Mouse (Mus musculus) forelimb bud, embryonic 11.5 days (tissue): ENCODE results near the gene Olfr700.
A peak's percentile ranks its signal among the peaks of the same experiment; 100 is the strongest.
"Not testable (repeated sequence)": the region's sequence is repeated elsewhere in the genome, so short reads cannot be mapped to it uniquely, and the experiment has no call there.

ENCODE experiments used
- DNase-seq: peaks from one replicate; pipeline ENCODE4 v3.0.0-alpha.2; 2012; ENCODE audit warnings: low read depth, low spot score

Olfr700 gene

DNA sequence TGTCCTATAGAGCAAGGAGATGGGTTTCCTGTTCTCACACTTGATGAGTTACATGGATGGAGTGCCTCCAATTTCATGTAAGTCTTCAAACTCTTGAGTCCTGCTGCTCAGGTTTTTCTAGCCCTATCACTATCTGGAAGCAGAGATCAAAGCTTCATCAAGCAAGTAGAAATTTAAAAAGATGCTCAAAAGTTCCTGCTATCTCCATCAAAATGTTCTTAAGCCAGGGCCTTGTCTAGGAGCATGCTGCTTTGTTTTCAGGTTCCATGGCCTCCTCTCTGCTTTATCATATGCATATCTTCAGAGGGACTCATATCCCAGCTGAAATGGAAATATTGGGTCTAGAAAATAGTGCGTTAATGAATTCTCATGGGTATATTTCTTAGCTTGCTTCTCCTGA, at the start of gene Olfr700:
Gene Olfr700 (minus strand): TSS at position 101 of the 400 bp plus-strand sequence.
- DNase-seq, result no peak

DNA sequence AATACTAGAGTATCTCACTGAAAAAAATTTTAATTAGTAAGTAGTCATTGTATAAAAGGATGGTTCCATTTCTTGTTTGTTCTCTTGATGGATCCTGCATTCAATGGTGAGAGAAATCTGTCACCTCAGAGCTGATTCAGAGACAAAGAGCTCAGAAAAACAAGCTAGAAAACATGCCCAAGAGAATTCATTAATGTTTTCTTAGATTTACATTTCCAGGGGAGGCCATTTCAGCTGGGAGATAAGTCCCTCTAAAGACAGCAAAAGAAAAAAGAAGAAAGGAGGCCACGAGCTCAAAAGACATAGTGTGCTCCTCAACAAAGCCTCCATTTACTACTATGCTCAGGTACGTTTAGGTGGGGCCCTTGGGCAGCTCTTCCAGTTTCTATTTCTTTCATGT, 34.4 kb upstream of the Olfr700 start, which contains the start of gene Olfr703:
Gene Olfr703 (plus strand): TSS at position 301 of the 400 bp plus-strand sequence.
- DNase-seq, result no peak

DNA sequence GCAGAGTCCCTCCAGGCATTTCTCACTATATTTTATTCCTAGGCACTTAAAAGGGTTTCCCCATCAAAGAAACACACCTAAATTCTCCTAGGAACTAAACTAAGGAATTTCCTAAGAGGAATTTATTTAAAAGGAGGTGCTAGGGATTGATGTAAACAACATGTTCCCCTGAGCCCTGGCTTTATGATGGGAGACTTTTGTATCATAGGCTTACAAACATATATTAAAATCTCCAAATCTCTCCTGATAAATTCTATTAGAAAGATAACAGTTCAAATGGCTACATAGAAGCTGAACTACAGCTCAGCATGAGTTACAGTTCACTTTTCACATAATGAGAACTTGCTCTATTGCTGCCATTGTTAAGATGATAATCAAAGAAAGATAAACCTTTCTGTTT, 25.2 kb upstream of the Olfr700 start, which contains the start of gene Olfr702:
Gene Olfr702 (minus strand): TSS at position 101 of the 400 bp plus-strand sequence.
- DNase-seq, result no peak

DNA sequence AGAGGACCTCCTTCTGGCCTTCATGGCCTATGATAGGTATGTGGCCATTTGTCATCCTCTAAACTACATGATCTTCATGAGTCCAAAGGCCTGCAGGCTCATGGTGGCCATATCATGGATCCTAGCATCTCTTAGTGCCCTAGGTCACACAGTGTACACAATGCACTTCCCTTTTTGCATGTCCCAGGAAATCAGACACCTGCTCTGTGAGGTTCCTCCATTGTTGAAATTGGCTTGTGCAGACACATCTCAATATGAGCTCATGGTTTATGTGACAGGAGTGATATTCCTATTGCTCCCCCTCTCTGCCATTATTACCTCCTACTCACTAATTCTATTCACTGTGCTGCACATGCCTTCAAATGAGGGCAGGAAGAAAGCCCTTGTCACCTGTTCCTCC, 9.8 kb upstream of the Olfr700 start:
- DNase-seq, result no peak

DNA sequence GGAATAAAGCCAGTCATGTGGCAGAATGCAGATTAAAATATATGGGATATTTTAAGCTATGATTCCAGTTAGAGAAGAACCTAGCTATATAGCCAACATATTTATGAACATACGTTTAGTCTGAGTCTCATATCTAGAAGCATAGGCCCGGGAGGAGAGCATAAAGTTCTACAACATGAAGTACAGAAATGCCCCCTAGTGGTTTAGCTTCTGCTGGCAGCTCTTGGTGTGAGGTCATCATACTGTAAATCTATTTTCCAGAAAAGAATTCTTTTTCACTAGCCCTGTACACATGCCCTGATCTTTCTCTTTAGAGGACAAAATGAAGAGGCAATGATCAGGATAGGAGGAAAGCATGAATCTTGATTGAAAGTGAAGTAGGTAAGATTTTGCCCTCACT, 7.1 kb upstream of the Olfr700 start:
- peak; percentile 0 for DNase-seq

DNA sequence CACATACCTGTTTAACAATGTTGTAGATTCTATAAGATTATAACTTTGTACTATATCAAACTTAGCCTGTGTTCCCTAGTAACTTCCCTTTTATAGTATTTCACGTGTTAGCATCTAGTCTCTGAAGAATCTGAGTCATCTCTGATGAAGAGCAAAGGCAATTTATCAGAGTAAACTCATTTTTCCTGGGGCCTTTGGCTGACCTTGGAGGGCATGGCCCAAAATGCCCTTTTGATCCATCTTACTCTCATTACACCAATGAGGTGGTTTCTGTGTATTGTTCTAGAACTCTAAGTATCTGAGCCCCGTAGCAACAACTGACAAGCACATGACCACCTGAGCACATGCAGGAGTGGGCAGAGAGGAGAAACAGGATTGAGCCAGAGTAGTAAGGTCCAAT, 5.2 kb upstream of the Olfr700 start, which contains the start of gene Olfr701:
Gene Olfr701 (plus strand): TSS at position 301 of the 400 bp plus-strand sequence.
- no peak for DNase-seq

DNA sequence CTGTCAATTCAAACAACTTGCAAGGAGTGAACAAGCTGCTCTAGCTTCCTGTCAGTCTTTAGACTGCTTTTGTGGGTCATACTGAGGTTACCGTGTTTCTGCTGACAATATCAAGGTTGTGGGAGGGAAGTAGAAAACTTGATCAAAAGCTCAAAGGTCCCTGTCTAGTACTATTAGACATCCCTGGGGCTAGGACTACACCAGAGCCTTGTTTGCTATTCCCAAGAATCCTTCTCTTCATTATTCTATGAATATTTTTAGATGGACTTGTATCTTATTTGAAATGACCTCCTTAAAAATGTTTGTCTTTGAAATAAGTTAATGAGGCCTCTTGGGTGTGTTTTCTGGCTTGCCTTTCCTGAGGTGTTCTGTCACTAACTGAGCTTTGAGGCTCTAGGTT, 15.5 kb downstream of the Olfr700 start, which contains the start of gene Olfr699:
Gene Olfr699 (minus strand): TSS at position 101 of the 400 bp plus-strand sequence.
- no peak for DNase-seq

DNA sequence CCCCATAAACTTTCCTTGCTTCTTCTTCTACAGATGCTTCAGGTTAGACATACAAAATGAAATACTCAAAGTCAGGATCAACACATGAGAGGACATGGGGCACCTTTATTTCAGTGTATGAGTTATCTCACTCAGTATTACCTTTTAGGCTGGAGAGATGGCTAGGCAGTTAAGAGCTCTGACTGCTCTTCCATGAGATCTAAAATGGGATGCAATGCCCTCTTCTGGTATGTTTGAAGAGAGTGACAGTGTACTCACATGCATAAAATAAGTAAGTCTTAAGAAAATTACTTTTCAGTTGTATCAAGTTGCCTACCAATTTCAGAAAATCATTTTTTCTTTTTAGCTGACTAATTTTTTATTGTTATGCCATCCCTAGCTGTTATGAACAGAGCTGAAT, 20.3 kb downstream of the Olfr700 start:
- no peak for DNase-seq

DNA sequence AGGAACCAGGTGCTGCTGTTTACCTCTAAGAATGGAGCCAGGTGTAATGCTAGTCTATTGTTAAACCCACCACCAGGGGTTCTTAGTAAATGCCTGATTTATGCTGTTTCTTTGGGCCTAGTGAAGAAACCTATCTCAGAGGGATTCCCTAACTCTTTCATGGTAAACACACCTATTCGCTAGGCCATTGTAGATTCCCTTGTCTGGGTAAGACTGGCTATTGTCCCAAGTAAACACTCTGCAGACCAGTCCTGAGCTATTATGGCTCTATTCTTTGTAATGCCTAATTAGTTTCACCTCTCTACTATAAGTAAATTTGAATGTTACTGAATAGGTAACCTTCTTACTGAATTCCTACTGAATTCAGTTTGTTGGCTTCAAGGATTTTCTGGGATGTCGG, 47.6 kb downstream of the Olfr700 start:
- not testable (repeated sequence) for DNase-seq

DNA sequence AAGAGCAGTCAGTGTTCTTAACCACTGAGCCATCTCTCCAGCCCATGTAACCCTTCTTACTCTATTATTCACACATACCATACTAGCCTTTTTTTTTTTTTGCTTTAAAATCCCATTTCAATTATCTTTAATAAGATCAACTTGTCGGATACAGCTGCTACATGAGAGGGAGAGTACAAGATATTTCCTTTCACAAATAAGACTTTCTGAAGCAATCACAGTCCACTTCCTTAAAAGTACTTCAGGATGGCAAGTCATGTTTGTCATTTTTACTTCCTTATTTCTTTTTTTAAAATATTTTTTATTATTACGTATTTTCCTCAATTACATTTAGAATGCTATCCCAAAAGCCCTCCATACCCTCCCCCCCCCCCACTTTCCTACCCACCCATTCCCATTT, 49.8 kb downstream of the Olfr700 start:
- no peak for DNase-seq
